Mouse (Mus musculus): ENCODE results near the gene Bach2. TPM values are rescaled to one million over a fixed set of nuclear protein-coding genes. Genes with fewer than 3 reads are reported as not detected.

Gene Bach2
- total and polyA plus RNA-seq, 2 experiments from 2014 or later: 16.0 to 19.0 TPM

DNA sequence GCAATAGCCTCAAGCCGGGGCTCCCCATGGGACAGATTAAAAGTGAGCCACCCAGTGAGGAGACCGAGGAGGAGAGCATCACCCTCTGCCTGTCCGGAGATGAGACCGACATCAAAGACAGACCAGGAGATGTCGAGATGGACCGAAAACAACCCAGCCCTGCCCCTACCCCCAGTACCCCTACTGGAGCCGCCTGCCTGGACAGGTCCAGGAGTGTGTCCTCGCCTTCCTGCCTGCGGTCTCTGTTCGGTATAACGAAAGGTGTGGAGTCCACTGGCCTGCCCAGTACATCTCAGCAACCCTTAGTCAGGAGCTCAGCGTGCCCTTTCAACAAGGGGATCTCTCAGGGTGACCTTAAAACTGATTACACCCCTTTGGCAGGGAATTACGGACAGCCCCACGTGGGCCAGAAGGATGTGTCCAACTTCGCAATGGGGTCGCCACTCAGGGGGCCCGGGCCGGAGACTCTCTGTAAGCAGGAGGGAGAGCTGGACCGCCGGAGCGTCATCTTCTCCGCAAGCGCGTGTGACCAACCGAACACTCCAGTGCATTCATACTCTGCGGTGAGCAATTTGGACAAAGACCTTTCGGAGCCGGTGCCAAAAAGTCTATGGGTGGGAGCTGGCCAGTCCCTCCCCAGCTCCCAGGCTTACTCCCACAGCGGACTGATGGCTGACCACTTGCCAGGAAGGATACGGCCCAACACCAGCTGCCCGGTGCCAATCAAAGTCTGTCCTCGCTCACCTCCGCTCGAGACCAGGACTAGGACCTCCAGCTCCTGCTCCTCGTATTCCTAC is 323.9 kb downstream of the Bach2 start:
- H3K9me3 ChIP-seq (ENCODE audit: low read length): no peaks in the 10 kb centered on the region
- 91% methylated on average over 35 of the region's 35 CpGs for WGBS
- no peak for TF ChIP-seq CTCF (IDR thresholded peaks at IDR 0.05; ENCODE audit: low read depth)
- H3K9ac ChIP-seq: no peak overlapping the region
- H3K27ac ChIP-seq (ENCODE audit: low read depth, low read length): 0 out of 2 replicates have a peak overlapping the region, but pooled peaks have one; percentile 74
- DNase-seq (no peak), ATAC-seq (no peak)
- H3K36me3 ChIP-seq (ENCODE audit: insufficient read depth): peaks cover 26% of the 10 kb centered on the region
- H3K27me3 ChIP-seq (ENCODE audit: insufficient read depth, low read length): no peaks in the 10 kb centered on the region
- H3K4me1 ChIP-seq (ENCODE audit: insufficient read depth): no peaks in the 10 kb centered on the region
- no peak overlapping the region for H3K4me3 ChIP-seq (ENCODE audit: low read depth, low read length)
- H3K4me2 ChIP-seq (ENCODE audit: low read depth): no peak overlapping the region

DNA sequence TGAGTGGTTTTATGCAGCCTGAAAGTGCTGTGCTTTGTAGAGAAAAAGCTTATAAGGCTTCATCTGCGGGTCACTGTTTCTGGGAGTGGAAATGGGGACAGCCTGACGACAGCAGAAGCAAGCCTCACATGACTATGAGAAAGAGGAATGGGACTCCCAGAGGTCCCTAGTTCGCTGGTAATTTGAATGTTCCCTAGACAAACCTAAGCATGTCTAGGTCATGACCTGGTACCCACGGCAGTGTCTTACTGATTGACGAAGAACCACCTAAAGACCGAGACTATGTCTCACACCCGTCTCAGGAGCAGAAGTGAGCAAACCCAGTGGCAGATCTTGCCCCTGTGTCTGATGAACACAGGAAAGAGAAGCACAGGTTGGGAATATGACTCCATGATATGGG is 325.8 kb downstream of the Bach2 start:
- no peak for DNase-seq
- 87% methylated on average over 7 of the region's 7 CpGs for WGBS
- no peaks in the 10 kb centered on the region for H3K9me3 ChIP-seq (ENCODE audit: low read length)

DNA sequence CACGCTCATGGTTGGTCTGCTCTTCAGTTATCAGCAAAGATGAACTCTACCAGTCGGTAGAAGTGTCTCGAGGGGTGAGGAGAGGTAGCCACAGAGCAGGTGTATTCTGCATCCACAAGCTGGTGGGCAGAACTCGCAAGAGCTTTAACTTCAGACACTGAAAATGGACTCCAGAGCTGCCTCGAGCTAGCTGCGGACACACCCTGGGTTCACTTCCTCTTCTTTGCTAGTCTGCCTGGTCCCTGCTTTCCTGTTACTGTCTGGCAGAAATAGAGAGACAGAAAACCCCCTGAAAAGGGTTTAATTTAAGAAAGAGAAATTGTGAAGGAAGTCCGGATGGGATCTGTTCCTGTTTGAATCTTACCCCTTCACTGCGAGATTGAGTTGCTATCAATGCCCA is 326.3 kb downstream of the Bach2 start:
- 93% methylated on average over 8 of the region's 8 CpGs for WGBS
- peaks cover 26% of the 10 kb centered on the region for H3K36me3 ChIP-seq (ENCODE audit: insufficient read depth)
- H3K27ac ChIP-seq (ENCODE audit: low read depth, low read length): no peak overlapping the region
- TF ChIP-seq CTCF (IDR thresholded peaks at IDR 0.05; ENCODE audit: low read depth): no peak
- ATAC-seq: no peak
- no peaks in the 10 kb centered on the region for H3K27me3 ChIP-seq (ENCODE audit: insufficient read depth, low read length)
- peaks cover 6% of the 10 kb centered on the region for H3K4me1 ChIP-seq (ENCODE audit: insufficient read depth)
- no peaks in the 10 kb centered on the region for H3K9me3 ChIP-seq (ENCODE audit: low read length)
- no peak for DNase-seq
- no peak overlapping the region for H3K9ac ChIP-seq
- no peak overlapping the region for H3K4me3 ChIP-seq (ENCODE audit: low read depth, low read length)
- no peak overlapping the region for H3K4me2 ChIP-seq (ENCODE audit: low read depth)

More for the DNA sequence above, 325.8 kb downstream of the Bach2 start:
- H3K4me1 ChIP-seq (ENCODE audit: insufficient read depth): peaks cover 5% of the 10 kb centered on the region; the same call in 1 of the 2 replicates
- no peak overlapping the region for H3K9ac ChIP-seq
- H3K4me3 ChIP-seq (ENCODE audit: low read depth, low read length): no peak overlapping the region
- H3K4me2 ChIP-seq (ENCODE audit: low read depth): no peak overlapping the region
- peaks cover 26% of the 10 kb centered on the region for H3K36me3 ChIP-seq (ENCODE audit: insufficient read depth)
- no peak for TF ChIP-seq CTCF (IDR thresholded peaks at IDR 0.05; ENCODE audit: low read depth)
- no peaks in the 10 kb centered on the region for H3K27me3 ChIP-seq (ENCODE audit: insufficient read depth, low read length)
- H3K27ac ChIP-seq (ENCODE audit: low read depth, low read length): no peak overlapping the region
- no peak for ATAC-seq

- peak overlapping the region; percentile 36; the same call in 1 of the 2 replicates for H3K27ac ChIP-seq (ENCODE audit: low read depth, low read length)
These were observed 330.4 kb downstream of the Bach2 start for GRCm38 (mm10) chr4:32569054-32569453.

DNA sequence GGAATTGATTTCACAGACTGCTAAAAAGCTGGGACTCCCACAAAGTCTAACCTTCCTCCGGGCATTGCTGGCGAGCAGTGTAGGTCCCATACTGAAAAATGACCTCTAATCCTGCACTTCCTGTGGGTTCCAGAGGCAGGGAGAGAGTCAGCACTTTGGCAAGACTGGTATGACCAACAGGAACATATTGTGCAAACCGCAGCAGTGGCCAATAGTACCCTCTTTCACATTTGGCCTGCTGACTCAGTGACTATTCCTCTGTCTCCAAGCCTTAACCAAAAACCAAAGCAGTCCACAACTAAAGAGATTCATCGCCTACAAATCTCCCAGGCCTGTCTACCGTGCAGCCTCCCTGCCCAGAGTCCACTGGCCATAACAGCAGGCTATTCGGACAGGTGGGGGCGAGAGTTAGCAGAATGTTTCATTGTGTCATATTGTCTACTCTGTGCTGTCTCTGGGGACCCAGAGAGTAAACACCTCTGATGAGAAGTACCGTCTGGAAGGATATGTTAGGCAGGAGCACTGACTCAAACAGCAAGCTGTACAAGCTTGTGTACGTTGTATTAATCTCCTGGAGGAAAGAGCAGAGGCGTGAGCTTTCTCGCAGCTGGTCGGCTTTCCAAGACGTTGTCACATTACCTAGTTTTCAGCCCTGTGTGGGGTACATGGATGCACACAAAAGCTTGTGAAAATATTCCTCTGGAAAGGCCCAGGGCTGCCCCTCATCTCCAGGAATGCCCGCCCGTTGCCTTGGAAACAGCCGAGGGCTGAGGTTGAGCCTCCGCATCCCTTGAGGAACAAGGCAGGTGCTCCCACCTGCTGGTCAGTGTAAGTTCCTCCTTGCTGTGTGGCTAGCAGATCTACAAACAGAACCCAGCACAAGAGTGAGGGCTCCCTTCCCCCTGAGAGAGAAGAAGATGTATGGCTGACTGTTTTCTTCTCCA is 331.7 kb downstream of the Bach2 start:
- peak overlapping the region; percentile 2; the same call in 1 of the 2 replicates for H3K4me2 ChIP-seq (ENCODE audit: low read depth)

More at GRCm38 (mm10) chr4:32569054-32569453, 330.4 kb downstream of the Bach2 start:
- no peaks in the 10 kb centered on the region for H3K9me3 ChIP-seq (ENCODE audit: low read length)
- 67% methylated on average over 4 of the region's 4 CpGs for WGBS
- no peak overlapping the region for H3K4me3 ChIP-seq (ENCODE audit: low read depth, low read length)
- TF ChIP-seq CTCF (IDR thresholded peaks at IDR 0.05; ENCODE audit: low read depth): no peak
- no peak for DNase-seq
- ATAC-seq: no peak
- H3K4me1 ChIP-seq (ENCODE audit: insufficient read depth): peaks cover 14% of the 10 kb centered on the region
- no peak overlapping the region for H3K4me2 ChIP-seq (ENCODE audit: low read depth)
- no peak overlapping the region for H3K9ac ChIP-seq
- H3K27me3 ChIP-seq (ENCODE audit: insufficient read depth, low read length): no peaks in the 10 kb centered on the region
- peaks cover 7% of the 10 kb centered on the region; the same call in 1 of the 2 replicates for H3K36me3 ChIP-seq (ENCODE audit: insufficient read depth)

DNA sequence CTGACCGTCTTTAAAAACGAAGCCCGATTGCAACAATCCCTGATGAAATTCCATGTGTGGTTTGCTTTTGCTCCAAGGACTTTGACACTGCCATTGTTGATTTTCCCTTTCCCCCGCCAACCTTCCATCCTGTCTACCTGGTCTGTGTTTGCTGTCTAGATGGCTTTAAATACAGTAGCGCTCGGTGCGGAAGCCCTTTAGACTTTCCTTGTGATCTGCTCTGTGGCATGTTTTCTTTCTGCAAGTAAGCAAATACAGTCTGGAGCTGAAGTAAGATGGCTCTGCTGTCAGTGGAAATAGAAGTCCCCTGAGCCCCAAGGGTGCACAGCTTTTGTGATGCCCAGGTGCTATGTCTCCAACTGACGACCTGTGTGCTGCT is 332.3 kb downstream of the Bach2 start:
- DNase-seq (no peak), ATAC-seq (no peak)
- no peak overlapping the region for H3K4me2 ChIP-seq (ENCODE audit: low read depth)
- H3K4me1 ChIP-seq (ENCODE audit: insufficient read depth): peaks cover 14% of the 10 kb centered on the region
- H3K9me3 ChIP-seq (ENCODE audit: low read length): no peaks in the 10 kb centered on the region
- H3K4me3 ChIP-seq (ENCODE audit: low read depth, low read length): no peak overlapping the region
- no peaks in the 10 kb centered on the region for H3K36me3 ChIP-seq (ENCODE audit: insufficient read depth)
- no peaks in the 10 kb centered on the region for H3K27me3 ChIP-seq (ENCODE audit: insufficient read depth, low read length)
- H3K27ac ChIP-seq (ENCODE audit: low read depth, low read length): peak overlapping the region; percentile 45; the same call in 1 of the 2 replicates
- 0 out of 2 replicates have a peak overlapping the region, but pooled peaks have one; percentile 31 for H3K9ac ChIP-seq
- WGBS: 59% methylated on average over 8 of the region's 8 CpGs
- TF ChIP-seq CTCF (IDR thresholded peaks at IDR 0.05; ENCODE audit: low read depth): no peak

More for the DNA sequence above, 331.7 kb downstream of the Bach2 start:
- Histone ChIP-seq H3K4me1 (ENCODE audit: insufficient read depth) (peaks cover 14% of the 10 kb centered on the region), H3K27ac (ENCODE audit: low read depth, low read length) (peak overlapping the region; percentile 45), H3K9ac (peak overlapping the region; percentile 31), H3K27me3 (ENCODE audit: insufficient read depth, low read length) (no peaks in the 10 kb centered on the region), H3K36me3 (ENCODE audit: insufficient read depth) (no peaks in the 10 kb centered on the region), H3K9me3 (ENCODE audit: low read length) (no peaks in the 10 kb centered on the region), H3K4me3 (ENCODE audit: low read depth, low read length) (no peak overlapping the region)
- peak; percentile 50 for DNase-seq
- peak; percentile 61 for ATAC-seq
- TF ChIP-seq CTCF (IDR thresholded peaks at IDR 0.05; ENCODE audit: low read depth): peak; percentile 48
- WGBS: 36% methylated on average over 17 of the region's 17 CpGs
